Mouse (Mus musculus): ENCODE measurements around the gene 2310079G19Rik.
A peak's percentile ranks its signal among the peaks of the same experiment; 100 is the strongest.

The 2310079G19Rik gene

GRCm38 (mm10) chr16:88627566-88627965 is at the start of gene 2310079G19Rik:
2310079G19Rik (minus strand) TSS chr16:88627666.
- DNase-seq = no peak

- no peak for DNase-seq
These were observed 44.1 kb upstream of the 2310079G19Rik start, which contains the start of gene Krtap27-1 for GRCm38 (mm10) chr16:88671571-88671970. Krtap27-1 (minus strand) TSS chr16:88671671.

GRCm38 (mm10) chr16:88657426-88657825 is 30.0 kb upstream of the 2310079G19Rik start:
- DNase-seq = no peak

GRCm38 (mm10) chr16:88651952-88652351 is 24.5 kb upstream of the 2310079G19Rik start:
- DNase-seq = no peak

GRCm38 (mm10) chr16:88651082-88651481 is 23.6 kb upstream of the 2310079G19Rik start:
- DNase-seq = no peak

GRCm38 (mm10) chr16:88647358-88647846 is 19.9 kb upstream of the 2310079G19Rik start, which contains the start of gene Krtap26-1:
Krtap26-1 (minus strand) TSS chr16:88647796.
- no peak for DNase-seq

GRCm38 (mm10) chr16:88646366-88647111 is 19.1 kb upstream of the 2310079G19Rik start:
- DNase-seq = no peak

GRCm38 (mm10) chr16:88640053-88640452 is 12.6 kb upstream of the 2310079G19Rik start:
- no peak for DNase-seq

- no peak for DNase-seq
These were observed 7.7 kb upstream of the 2310079G19Rik start for GRCm38 (mm10) chr16:88635142-88635541.

GRCm38 (mm10) chr16:88631474-88631873 is 4.0 kb upstream of the 2310079G19Rik start:
- DNase-seq = no peak

- no peak for DNase-seq
These were observed 14.8 kb downstream of the 2310079G19Rik start for GRCm38 (mm10) chr16:88612712-88613111.

- no peak for DNase-seq
These were observed 15.5 kb downstream of the 2310079G19Rik start, which contains the start of gene Krtap24-1 for GRCm38 (mm10) chr16:88611922-88612321. Krtap24-1 (minus strand) TSS chr16:88612279.

GRCm38 (mm10) chr16:88604570-88604969 is 22.9 kb downstream of the 2310079G19Rik start:
- no peak for DNase-seq

GRCm38 (mm10) chr16:88602464-88602863 is 25.0 kb downstream of the 2310079G19Rik start:
- no peak for DNase-seq

GRCm38 (mm10) chr16:88600303-88600702 is 27.2 kb downstream of the 2310079G19Rik start:
- DNase-seq = no peak

- no peak for DNase-seq
These were observed 27.8 kb downstream of the 2310079G19Rik start for GRCm38 (mm10) chr16:88599504-88600237.

- peak in 1 of 2 experiments; percentile 12 for DNase-seq
These were observed 34.7 kb downstream of the 2310079G19Rik start for GRCm38 (mm10) chr16:88592758-88593157.

GRCm38 (mm10) chr16:88583338-88583737 is 44.1 kb downstream of the 2310079G19Rik start:
- no peak for DNase-seq
